ENCODE assay signal across 8 mouse cellular contexts in the genomic region with DNA sequence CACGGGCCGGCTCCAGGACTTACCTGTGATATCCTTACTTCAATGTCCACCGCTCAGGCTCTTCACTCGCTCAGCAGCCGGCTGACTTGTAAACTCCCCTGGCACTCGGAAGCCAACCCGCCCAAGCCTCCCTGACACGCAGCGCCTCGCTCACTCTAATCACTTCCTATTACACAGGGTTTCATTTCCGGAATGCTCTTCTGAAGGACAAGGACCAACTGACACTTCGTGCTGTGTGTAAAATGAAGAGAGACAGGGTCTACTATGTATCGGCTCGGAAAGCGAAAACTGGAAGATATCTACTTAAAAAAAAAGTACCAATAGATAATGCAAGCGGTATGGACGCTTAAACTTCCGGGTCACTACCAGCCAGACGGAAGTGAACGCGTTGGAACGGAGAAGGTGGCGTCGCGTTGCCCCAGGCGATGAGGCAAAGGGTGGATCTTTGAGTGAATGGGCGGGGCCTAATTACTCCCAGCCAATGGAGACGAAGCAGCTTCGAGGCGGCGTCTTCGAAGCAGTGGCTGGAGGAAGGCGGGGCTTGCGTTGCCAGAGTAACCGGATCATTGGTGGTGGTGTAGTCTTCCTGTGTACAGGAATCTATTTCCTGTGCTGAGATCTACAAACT. TPM values are rescaled to one million over a fixed set of nuclear protein-coding genes. Genes with fewer than 3 reads are reported as not detected.
A peak's percentile ranks its signal among the peaks of the same experiment; 100 is the strongest.
DNase-seq lines count a peak whose midpoint lies in the region; ATAC-seq lines count a peak whose summit lies in the region.

A gene (minus strand): TSS at position 366 of the 628 bp plus-strand sequence.

- ATAC-seq in inflammation-experienced regulatory T-cells, adult 6 months = peak; percentile 99
- peak; percentile 98 for ATAC-seq in megakaryocyte-erythroid progenitor cell, adult 5-6 weeks (replicated peaks; ENCODE audit: low FRiP score, low TSS enrichment, poor library complexity, severe bottlenecking)

- intact Hi-C loops in gastrocnemius, postnatal 14 days (cut with DNase I; ENCODE audit: low total_unique reads) = no loop called here
- intact Hi-C loops in left cerebral cortex, postnatal 10 days (cut with DNase I) = loop anchor here (10.0 kb wide), 1 partner anchor 588 kb away; no protein-coding TSS in a partner anchor

- DNase-seq in adrenal gland, adult (ENCODE audit: inconsistent age in 2 of 2, low spot score in 1 of 2) = peak; percentile 97 to 98
- peak; percentile 100 for DNase-seq in embryo, embryonic 10.5 days (ENCODE audit: low spot score)
- peak; percentile 98 for DNase-seq in gastrocnemius, postnatal 14 days
- DNase-seq in left cerebral cortex, postnatal 10 days (ENCODE audit: extremely low spot score in 1 of 2, low spot score in 2 of 2) = peak; percentile 98 to 99
- peak; percentile 96 for DNase-seq in right cerebral cortex, postnatal 25 days
- DNase-seq in urinary bladder, postnatal 4 days (ENCODE audit: low spot score in 2 of 2) = peak; percentile 94 to 99

RNA-seq across cellular contexts. Expression of the gene that starts here (rescaled TPM):
- total RNA-seq in gastrocnemius, postnatal 14 days (2021) = 10 to 100 TPM; 22.7 to 23.8 TPM
- polyA plus RNA-seq in inflammation-experienced regulatory T-cells, adult 6 months (2017; shearing (Covaris generic)) = 10 to 100 TPM; 22.7 to 24.3 (median 23.1) TPM
- 10 to 100 TPM; 26.0 to 30.2 TPM for total RNA-seq in left cerebral cortex, postnatal 10 days (2021)
- 20.3 and 23.3 TPM in 2 replicates for total RNA-seq in megakaryocyte-erythroid progenitor cell, adult 5-6 weeks (2014; fragmentation: Nextera tagmentation)
- 42.8 and 43.0 TPM in 2 replicates for total RNA-seq in megakaryocyte-erythroid progenitor cell, adult 5-6 weeks (2017)

Comparison
In these comparisons a context has a peak if more than half of its experiments do, and no peak if none do; other contexts are left out.
1. Peak in every context shown above with its lines: DNase-seq and ATAC-seq.